Mouse (Mus musculus): ENCODE measurements around the gene Gm5737. TPM values are rescaled to one million over a fixed set of nuclear protein-coding genes. Genes with fewer than 3 reads are reported as not detected.
A peak's percentile ranks its signal among the peaks of the same experiment; 100 is the strongest.

Gm5737 gene
- total and polyA plus RNA-seq, 3 experiments = not detected

DNA sequence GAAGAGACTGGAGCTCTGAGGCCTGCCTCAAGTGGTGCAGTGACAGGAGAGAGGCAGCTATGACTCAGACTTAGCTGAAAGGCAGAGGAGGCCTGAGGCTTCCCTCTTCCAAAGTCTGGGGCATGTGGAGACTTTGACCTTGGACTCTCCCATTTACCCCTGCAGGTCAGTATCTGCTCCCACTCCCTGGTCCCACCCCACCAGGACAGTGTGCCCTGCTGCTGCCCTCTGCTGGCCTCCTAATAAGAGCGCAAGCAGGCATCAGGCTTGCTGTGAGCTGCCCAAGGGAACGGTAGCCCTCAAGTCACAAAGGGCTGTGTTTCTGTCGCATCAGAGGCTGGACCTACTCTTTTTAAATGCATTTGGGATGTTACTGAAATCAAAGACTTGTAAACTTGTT, 14.2 kb downstream of the Gm5737 start:
- no peak overlapping the region for H3K27ac ChIP-seq (ENCODE audit: control insufficient read depth, low read depth, low read length)
- H3K36me3 ChIP-seq (ENCODE audit: control insufficient read depth in 1 of 2, insufficient read depth in 2 of 2, low read length in 2 of 2) = peaks cover 0 to 4% of the 10 kb centered on the region in 2 experiments; a peak in 1 of 4 replicates
- H3K4me1 ChIP-seq (ENCODE audit: control insufficient read depth in 1 of 2, insufficient read depth in 2 of 2, low read length in 2 of 2) = peaks cover 0 to 11% of the 10 kb centered on the region in 2 experiments; a peak in 2 of 4 replicates
- TF ChIP-seq SMC3 (IDR thresholded peaks at IDR 0.05; ENCODE audit: low read depth, low read length) (peak; percentile 76), EP300 (IDR thresholded peaks at IDR 0.05; ENCODE audit: low read depth in 1 of 2, low read length in 2 of 2) (no peak), TCF12 (IDR thresholded peaks at IDR 0.05; ENCODE audit: low read depth, low read length) (no peak), CHD2 (IDR thresholded peaks at IDR 0.05; ENCODE audit: low read length) (no peak), ZC3H11A (IDR thresholded peaks at IDR 0.05; ENCODE audit: low read depth, low read length) (peak; percentile 37; the same call in 1 of the 2 replicates), SIN3A (IDR thresholded peaks at IDR 0.05; ENCODE audit: low read length) (peak; percentile 32; the same call in 1 of the 2 replicates), CTCF (IDR thresholded peaks at IDR 0.05 in 2 of 3, conservative IDR thresholded peaks at IDR 0.05 in 1 of 3; ENCODE audit: control insufficient read depth in 1 of 3, insufficient read depth in 1 of 3, low read depth in 2 of 3, low read length in 3 of 3, poor library complexity in 1 of 3, severe bottlenecking in 1 of 3) (peak; percentile 80 to 90 (median 81)), GATA1 (IDR thresholded peaks at IDR 0.05; ENCODE audit: low read depth, low read length) (no peak), POLR2A (IDR thresholded peaks at IDR 0.05; ENCODE audit: control insufficient read depth in 1 of 2, insufficient read depth in 1 of 2, low read depth in 1 of 2, low read length in 2 of 2, poor library complexity in 1 of 2) (no peak), RAD21 (IDR thresholded peaks at IDR 0.05; ENCODE audit: low read depth, low read length) (peak; percentile 45), UBTF (IDR thresholded peaks at IDR 0.05; ENCODE audit: borderline replicate concordance, insufficient read depth, low read depth, low read length) (no peak), POLR2AphosphoS5 (IDR thresholded peaks at IDR 0.05; ENCODE audit: borderline replicate concordance, low read depth, low read length) (no peak), MEF2A (IDR thresholded peaks at IDR 0.05; ENCODE audit: extremely low read depth, insufficient replicate concordance, low read depth, low read length, poor library complexity, severe bottlenecking) (no peak)
- H3K9ac ChIP-seq (ENCODE audit: control insufficient read depth, low read depth, low read length, poor library complexity, severe bottlenecking) = no peak overlapping the region
- no peak overlapping the region for H3K4me3 ChIP-seq (ENCODE audit: control insufficient read depth in 1 of 2, insufficient read depth in 1 of 2, low read depth in 2 of 2, low read length in 2 of 2)
- DNase-seq (ENCODE audit: low read depth, low spot score) = peak; percentile 60
- no peaks in the 10 kb centered on the region for H3K9me3 ChIP-seq (replicated peaks; ENCODE audit: insufficient read depth, low read length)
- peaks cover 0 to 1% of the 10 kb centered on the region in 2 experiments; a peak in 1 of 4 replicates for H3K27me3 ChIP-seq (ENCODE audit: control insufficient read depth in 1 of 2, insufficient read depth in 2 of 2, low read length in 2 of 2)
- H3K79me2 ChIP-seq (ENCODE audit: control insufficient read depth, insufficient read depth, low read length, poor library complexity) = no peaks in the 10 kb centered on the region

DNA sequence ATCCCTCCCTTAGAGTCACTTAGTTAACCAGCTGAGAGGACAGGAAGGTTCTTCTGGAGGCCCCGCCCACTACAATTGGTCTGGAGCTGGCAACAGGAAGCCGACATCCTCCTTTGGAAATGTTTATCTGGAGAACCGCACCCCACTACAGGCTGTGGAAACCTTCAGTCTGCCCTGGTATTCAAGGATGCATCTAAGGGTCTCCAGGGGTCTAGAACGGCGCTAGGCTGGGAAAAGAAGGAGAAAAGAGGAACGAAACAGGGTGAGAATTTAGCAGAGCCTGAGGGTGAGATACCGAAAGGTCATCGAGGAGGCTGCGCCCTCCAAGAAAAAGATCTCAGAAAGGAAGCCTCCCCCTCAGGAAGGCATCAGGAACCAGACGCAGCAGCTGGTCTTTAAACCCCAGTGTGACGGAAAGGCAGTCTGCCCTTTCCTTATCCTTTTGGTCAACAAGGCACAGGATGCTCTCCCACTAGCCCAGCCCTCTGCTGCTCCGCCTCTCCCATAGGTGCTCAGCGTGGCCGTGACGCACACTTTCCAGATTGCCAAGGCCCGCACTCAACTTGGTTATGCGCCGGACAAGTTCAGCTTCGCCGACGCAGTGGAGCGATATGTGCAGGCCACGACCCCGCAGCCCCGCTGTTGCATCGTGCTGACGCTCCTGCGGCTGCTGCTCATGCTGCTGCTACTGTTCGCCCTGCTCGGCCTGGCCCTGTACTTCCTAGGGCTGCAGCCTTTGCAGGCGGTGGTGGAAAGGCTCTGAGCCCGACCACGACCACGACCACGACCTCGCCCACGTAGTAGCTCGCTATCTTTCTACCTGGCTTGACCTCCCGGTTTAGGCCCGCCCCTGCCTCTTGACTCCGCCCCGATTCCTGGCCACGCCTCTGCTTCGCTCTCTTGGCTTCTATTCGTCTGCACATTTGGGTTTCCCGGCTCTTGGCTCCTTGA, 18.5 kb downstream of the Gm5737 start:
- TF ChIP-seq MXI1 (IDR thresholded peaks at IDR 0.05; ENCODE audit: low read depth, low read length) (peak; percentile 47; the same call in 1 of the 2 replicates), BHLHE40 (IDR thresholded peaks at IDR 0.05; ENCODE audit: borderline replicate concordance, low read depth, low read length) (no peak), SIN3A (IDR thresholded peaks at IDR 0.05; ENCODE audit: low read length) (peak; percentile 53), MEF2A (IDR thresholded peaks at IDR 0.05; ENCODE audit: extremely low read depth, insufficient replicate concordance, low read depth, low read length, poor library complexity, severe bottlenecking) (no peak)
- Histone ChIP-seq H3K36me3 (ENCODE audit: control insufficient read depth in 1 of 2, insufficient read depth in 2 of 2, low read length in 2 of 2) (peaks cover 0 to 14% of the 10 kb centered on the region in 2 experiments; a peak in 2 of 4 replicates), H3K27me3 (ENCODE audit: control insufficient read depth in 1 of 2, insufficient read depth in 2 of 2, low read length in 2 of 2) (no peaks in the 10 kb centered on the region), H3K9ac (ENCODE audit: control insufficient read depth, low read depth, low read length, poor library complexity, severe bottlenecking) (peak overlapping the region; percentile 35), H3K79me2 (ENCODE audit: control insufficient read depth, insufficient read depth, low read length, poor library complexity) (no peaks in the 10 kb centered on the region; the same call in 1 of the 2 replicates), H3K9me3 (replicated peaks; ENCODE audit: insufficient read depth, low read length) (no peaks in the 10 kb centered on the region), H3K4me1 (ENCODE audit: control insufficient read depth in 1 of 2, insufficient read depth in 2 of 2, low read length in 2 of 2) (peaks cover 5 to 24% of the 10 kb centered on the region in 2 experiments), H3K27ac (ENCODE audit: control insufficient read depth, low read depth, low read length) (no peak overlapping the region), H3K4me3 (ENCODE audit: control insufficient read depth in 1 of 2, insufficient read depth in 1 of 2, low read depth in 2 of 2, low read length in 2 of 2) (peak overlapping the region; percentile 77 to 84)
- peak; percentile 65 for DNase-seq (ENCODE audit: low read depth, low spot score)

Measured in MEL (cell line).